In the genomic region with DNA sequence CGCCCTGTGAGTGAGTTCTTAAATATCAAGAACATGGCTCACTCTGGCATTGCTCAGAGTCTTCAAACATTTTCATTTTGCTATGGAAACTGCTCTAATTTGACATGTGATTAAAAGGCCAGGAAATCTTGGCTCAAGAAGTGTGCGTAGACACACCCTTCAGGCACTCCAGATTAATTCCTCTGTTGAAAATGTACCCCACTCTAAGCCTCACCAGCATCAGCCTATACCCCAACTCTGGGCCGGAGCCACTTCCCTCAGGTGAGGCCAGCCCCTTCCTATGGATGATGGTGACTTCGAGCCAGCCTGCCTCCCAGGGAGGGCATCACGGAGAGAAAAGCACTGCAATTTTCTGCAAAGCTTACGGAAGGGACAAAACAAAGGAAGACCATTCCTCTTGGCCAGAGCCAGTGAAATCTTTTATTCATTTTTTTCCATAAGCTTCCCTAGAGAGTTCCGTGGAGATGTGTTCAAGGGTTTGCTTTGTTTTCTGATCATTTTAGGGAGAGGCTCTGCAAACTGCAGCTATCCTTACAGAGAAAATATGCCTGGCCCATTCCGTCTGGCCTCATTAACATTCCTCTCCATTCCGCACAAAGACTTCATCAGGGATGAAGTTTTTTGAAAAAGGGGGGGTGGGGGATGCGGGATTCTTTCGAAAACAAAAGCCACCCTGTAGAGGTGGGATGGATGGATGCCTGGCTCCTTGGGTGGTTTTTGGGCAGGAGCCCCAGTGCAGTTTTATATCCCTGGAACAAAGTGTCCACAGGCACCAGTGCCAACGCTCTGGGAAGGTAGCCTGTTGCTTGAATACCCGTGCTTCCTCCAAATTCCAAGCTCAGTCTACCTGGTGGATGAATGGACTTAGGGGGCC, we compare ENCODE assay signal across 9 mouse cellular contexts.
DNase-seq lines count a peak whose midpoint lies in the region; ATAC-seq and TF ChIP-seq lines count a peak whose summit lies in the region.
"Had no signal": no experiment of that assay in that cellular context is flagged by ENCODE, and none has a peak within 500 bp of the region (broad histone marks: within the 10 kb centered on the region; RNA-seq: fewer than 3 reads in every experiment).

No protein-coding gene starts in this region.

- H3K4me3 ChIP-seq in lung, embryonic 14.5 days (ENCODE audit: low read depth, low read length) = no peak overlapping the region
- H3K4me3 ChIP-seq in embryonic facial prominence, embryonic 13.5 days = no peak overlapping the region
- H3K4me3 ChIP-seq in hindbrain, embryonic 12.5 days = no peak overlapping the region
- H3K4me3 ChIP-seq in neural tube, embryonic 15.5 days (replicated peaks) = no peak overlapping the region
- H3K4me3 ChIP-seq in liver, embryonic 12.5 days = no peak overlapping the region

- no peak for TF ChIP-seq CTCF in lung, embryonic 14.5 days (IDR thresholded peaks at IDR 0.05; ENCODE audit: low read depth)

- H3K36me3 ChIP-seq in lung, embryonic 14.5 days (ENCODE audit: insufficient read depth) = no peaks in the 10 kb centered on the region
- no peaks in the 10 kb centered on the region for H3K36me3 ChIP-seq in embryonic facial prominence, embryonic 13.5 days
- H3K36me3 ChIP-seq in hindbrain, embryonic 12.5 days = no peaks in the 10 kb centered on the region
- H3K36me3 ChIP-seq in neural tube, embryonic 15.5 days = no peaks in the 10 kb centered on the region
- H3K36me3 ChIP-seq in liver, embryonic 12.5 days = no peaks in the 10 kb centered on the region

- WGBS in lung, embryonic 14.5 days = 61% methylated on average over 13 of the region's 13 CpGs
- WGBS in embryonic facial prominence, embryonic 13.5 days = 30% methylated on average over 13 of the region's 13 CpGs
- WGBS in hindbrain, embryonic 12.5 days = 27% methylated on average over 13 of the region's 13 CpGs
- WGBS in neural tube, embryonic 15.5 days = 28% methylated on average over 13 of the region's 13 CpGs
- 74% methylated on average over 13 of the region's 13 CpGs for WGBS in liver, embryonic 12.5 days (ENCODE audit: insufficient replicate concordance)

- no peaks in the 10 kb centered on the region for H3K27me3 ChIP-seq in lung, embryonic 14.5 days (ENCODE audit: insufficient read depth, low read length)
- 0 out of 2 replicates have a peak, but pooled peaks cover 3% of the 10 kb centered on the region for H3K27me3 ChIP-seq in embryonic facial prominence, embryonic 13.5 days
- H3K27me3 ChIP-seq in hindbrain, embryonic 12.5 days = no peaks in the 10 kb centered on the region
- no peaks in the 10 kb centered on the region for H3K27me3 ChIP-seq in neural tube, embryonic 15.5 days (replicated peaks)
- H3K27me3 ChIP-seq in liver, embryonic 12.5 days (replicated peaks) = no peaks in the 10 kb centered on the region

- H3K27ac ChIP-seq in lung, embryonic 14.5 days (ENCODE audit: low read depth) = peak overlapping the region; percentile 16; the same call in 1 of the 2 replicates
- peak overlapping the region; percentile 70 for H3K27ac ChIP-seq in embryonic facial prominence, embryonic 13.5 days
- peak overlapping the region; percentile 41 for H3K27ac ChIP-seq in hindbrain, embryonic 12.5 days
- peak overlapping the region; percentile 70 for H3K27ac ChIP-seq in neural tube, embryonic 15.5 days (replicated peaks)
- H3K27ac ChIP-seq in liver, embryonic 12.5 days = no peak overlapping the region

- H3K4me2 ChIP-seq in lung, embryonic 14.5 days = no peak overlapping the region
- no peak overlapping the region for H3K4me2 ChIP-seq in embryonic facial prominence, embryonic 13.5 days
- no peak overlapping the region for H3K4me2 ChIP-seq in hindbrain, embryonic 12.5 days (replicated peaks)
- H3K4me2 ChIP-seq in neural tube, embryonic 15.5 days = no peak overlapping the region
- H3K4me2 ChIP-seq in liver, embryonic 12.5 days = no peak overlapping the region

- no peaks in the 10 kb centered on the region for H3K9me3 ChIP-seq in lung, embryonic 14.5 days (ENCODE audit: low read depth, low read length)
- H3K9me3 ChIP-seq in embryonic facial prominence, embryonic 13.5 days = no peaks in the 10 kb centered on the region
- H3K9me3 ChIP-seq in hindbrain, embryonic 12.5 days (replicated peaks) = no peaks in the 10 kb centered on the region
- H3K9me3 ChIP-seq in neural tube, embryonic 15.5 days (replicated peaks) = no peaks in the 10 kb centered on the region
- no peaks in the 10 kb centered on the region for H3K9me3 ChIP-seq in liver, embryonic 12.5 days (replicated peaks)

- no peak for ATAC-seq in lung, embryonic 14.5 days (ENCODE audit: insufficient read depth)
- ATAC-seq in embryonic facial prominence, embryonic 13.5 days (ENCODE audit: insufficient number of reproducible peaks, insufficient read depth, low FRiP score, low TSS enrichment, low read depth) = no peak
- peak; percentile 64 for ATAC-seq in hindbrain, embryonic 12.5 days (ENCODE audit: low FRiP score)
- ATAC-seq in neural tube, embryonic 15.5 days (ENCODE audit: low FRiP score) = no peak; the same call in 1 of the 2 replicates
- ATAC-seq in liver, embryonic 12.5 days = no peak

- peak; percentile 37 for DNase-seq in lung, embryonic 14.5 days
- no peak for DNase-seq in lung, postnatal 36 days
- DNase-seq in urinary bladder, adult 18-20 months (ENCODE audit: low spot score in 2 of 2) = no peak
- no peak for DNase-seq in thymus, postnatal 14 days
- DNase-seq: spleen, adult 18-20 months had no signal

- H3K9ac ChIP-seq in lung, embryonic 14.5 days = no peak overlapping the region
- no peak overlapping the region for H3K9ac ChIP-seq in embryonic facial prominence, embryonic 13.5 days
- no peak overlapping the region for H3K9ac ChIP-seq in hindbrain, embryonic 12.5 days
- H3K9ac ChIP-seq in neural tube, embryonic 15.5 days (replicated peaks) = no peak overlapping the region
- no peak overlapping the region for H3K9ac ChIP-seq in liver, embryonic 12.5 days

- 0 out of 2 replicates have a peak, but pooled peaks cover 2% of the 10 kb centered on the region for H3K4me1 ChIP-seq in lung, embryonic 14.5 days (ENCODE audit: insufficient read depth)
- peaks cover 65% of the 10 kb centered on the region for H3K4me1 ChIP-seq in embryonic facial prominence, embryonic 13.5 days
- H3K4me1 ChIP-seq in hindbrain, embryonic 12.5 days = peaks cover 27% of the 10 kb centered on the region
- peaks cover 35% of the 10 kb centered on the region for H3K4me1 ChIP-seq in neural tube, embryonic 15.5 days
- H3K4me1 ChIP-seq in liver, embryonic 12.5 days = no peaks in the 10 kb centered on the region
